Mouse (Mus musculus) heart, embryonic 13.5 days (tissue): ENCODE data around the gene Dennd2d. TPM values are rescaled to one million over a fixed set of nuclear protein-coding genes. Genes with fewer than 3 reads are reported as not detected.
A peak's percentile ranks its signal among the peaks of the same experiment; 100 is the strongest.

ENCODE experiments used
- ATAC-seq: fragments of 200-750 bp; cut with Nextera tagmentation; 2 replicates; pipeline ENCODE4 v1.8.0; 2017; ENCODE audit warnings: moderate TSS enrichment; ENCODE audit not compliant: insufficient number of reproducible peaks, low FRiP score, low TSS enrichment; ENCODE audit errors: extremely low read depth
- H3K27ac ChIP-seq: fragments of 300-500 bp; sonication (generic); replicated peaks from 2 replicates; pipeline ENCODE4 v1.5.1; 2015; ENCODE audit warnings: moderate library complexity, mild to moderate bottlenecking, inconsistent platforms
- H3K27me3 ChIP-seq: fragments of 300-500 bp; sonication (generic); replicated peaks from 2 replicates; pipeline ENCODE4 v1.6.1; 2015; ENCODE audit warnings: mild to moderate bottlenecking, inconsistent platforms
- H3K36me3 ChIP-seq: fragments of 300-500 bp; sonication (generic); 2 replicates; pipeline ENCODE4 v1.6.1; 2015; ENCODE audit warnings: mild to moderate bottlenecking, inconsistent platforms
- H3K4me1 ChIP-seq: fragments of 300-500 bp; sonication (generic); 2 replicates; pipeline ENCODE4 v1.6.1; 2015; ENCODE audit warnings: inconsistent platforms
- H3K4me2 ChIP-seq: fragments of 300-500 bp; sonication (generic); 2 replicates; pipeline ENCODE4 v1.6.1; 2015; ENCODE audit warnings: inconsistent platforms, mild to moderate bottlenecking, moderate library complexity
- H3K4me3 ChIP-seq: fragments of 300-500 bp; sonication (generic); 2 replicates; pipeline ENCODE4 v1.5.1; 2015; ENCODE audit warnings: moderate library complexity, mild to moderate bottlenecking, inconsistent platforms
- H3K9ac ChIP-seq: fragments of 300-500 bp; sonication (generic); 2 replicates; pipeline ENCODE4 v1.6.1; 2015; ENCODE audit warnings: inconsistent platforms, mild to moderate bottlenecking, moderate library complexity
- H3K9me3 ChIP-seq: fragments of 300-500 bp; sonication (generic); 2 replicates; pipeline ENCODE4 v1.6.1; 2016; ENCODE audit warnings: inconsistent platforms
- WGBS: fragments of 180-500 bp; shearing (Covaris S2); methylation state at CpG from one replicate; pipeline ENCODE4 v1.1.7; 2015; ENCODE audit warnings: mixed read lengths; 5-methylcytosine and 5-hydroxymethylcytosine counted together
- polyA plus RNA-seq: library from polyadenylated mRNA; unstranded; fragments of >200 nt; fragmentation: Nextera tagmentation; extraction: Ambion mirVana; gene quantifications from 2 replicates; pipeline ENCODE4 v1.2.1, GENCODE M21; 2015

Gene Dennd2d
- polyA plus RNA-seq, 1 experiment from 2014 or later = 1.9 TPM

- ATAC-seq = no peak; the same call in 1 of the 2 replicates
- peak overlapping the region; percentile 82 for H3K4me2 ChIP-seq
- no peaks in the 10 kb centered on the region for H3K27me3 ChIP-seq
- under 1% methylated on average over 27 of the region's 27 CpGs for WGBS
- peak overlapping the region; percentile 99 for H3K27ac ChIP-seq
- peaks cover 15% of the 10 kb centered on the region for H3K36me3 ChIP-seq
- peak overlapping the region; percentile 92 for H3K4me3 ChIP-seq
- peaks cover 35% of the 10 kb centered on the region for H3K4me1 ChIP-seq
- H3K9ac ChIP-seq = peak overlapping the region; percentile 95
- no peaks in the 10 kb centered on the region for H3K9me3 ChIP-seq
These were observed 65.8 kb downstream of the Dennd2d start for GRCm38 (mm10) chr3:106547924-106548539.

GRCm38 (mm10) chr3:106548971-106549370, 66.8 kb downstream of the Dennd2d start:
- Histone ChIP-seq H3K4me1 (peaks cover 35% of the 10 kb centered on the region), H3K36me3 (peaks cover 25% of the 10 kb centered on the region), H3K27ac (no peak overlapping the region), H3K9ac (peak overlapping the region; percentile 61), H3K9me3 (no peaks in the 10 kb centered on the region), H3K27me3 (no peaks in the 10 kb centered on the region), H3K4me3 (peak overlapping the region; percentile 92), H3K4me2 (peak overlapping the region; percentile 82)
- no peak for ATAC-seq
- 38% methylated on average over 3 of the region's 3 CpGs for WGBS

Other genes with a start within 250 kb of the Dennd2d start
- gene Chil6, start 76.2 kb upstream of the Dennd2d start, polyA plus RNA-seq = not detected in 2 replicates
- gene Dram2, start 65.4 kb downstream of the Dennd2d start, polyA plus RNA-seq = 54.8 and 58.4 TPM in 2 replicates
- 26.5 and 33.0 TPM in 2 replicates for gene Cept1, start 65.4 kb downstream of the Dennd2d start, polyA plus RNA-seq
- 11.0 and 11.6 TPM in 2 replicates for gene Lrif1, start 202.6 kb downstream of the Dennd2d start, polyA plus RNA-seq